Mouse (Mus musculus): ENCODE data around the gene Sytl1. TPM values are rescaled to one million over a fixed set of nuclear protein-coding genes. Genes with fewer than 3 reads are reported as not detected.
A peak's percentile ranks its signal among the peaks of the same experiment; 100 is the strongest.

The Sytl1 gene
- polyA plus RNA-seq, 1 experiment, result 45.2 TPM

DNA sequence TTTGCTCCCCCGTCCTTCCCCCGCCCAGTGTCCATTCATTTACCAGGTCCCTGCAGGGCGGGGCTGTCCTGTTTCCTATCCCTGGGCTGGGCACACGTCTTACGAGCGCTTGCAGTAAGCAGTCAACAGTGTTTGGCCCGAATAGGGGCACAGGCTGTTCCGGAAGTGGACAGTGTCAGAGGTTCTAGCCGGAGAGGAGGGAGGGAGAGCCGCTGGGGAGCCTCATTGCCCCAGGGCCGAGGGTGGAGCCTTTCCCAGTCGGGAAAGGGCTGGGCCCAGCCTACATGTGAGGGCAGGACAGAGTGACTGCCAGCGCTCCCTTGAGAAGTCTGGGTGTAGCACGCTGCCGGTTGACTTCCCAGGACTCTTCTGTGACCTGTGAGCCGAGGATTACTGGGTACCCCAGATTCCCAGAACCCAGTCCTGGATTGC, 22.4 kb downstream of the Sytl1 start, which contains the start of gene Map3k6:
TSS of gene Map3k6 (plus strand) at position 329 of the 432 bp plus-strand sequence.
- TF ChIP-seq CTCF (IDR thresholded peaks at IDR 0.05; ENCODE audit: borderline replicate concordance, control insufficient read depth, extremely low read depth, insufficient read depth, low read length, poor library complexity) (no peak), POLR2A (IDR thresholded peaks at IDR 0.05; ENCODE audit: control insufficient read depth, extremely low read depth, insufficient read depth, low read length, poor library complexity) (no peak)
- H3K27me3 ChIP-seq (ENCODE audit: control insufficient read depth, insufficient read depth, low read length), result no peaks in the 10 kb centered on the region
- H3K4me3 ChIP-seq (ENCODE audit: control insufficient read depth, insufficient read depth, low read length), result peak within 1 kb of the TSS; percentile 70
- WGBS, result 21% methylated on average over 16 of the region's 16 CpGs
- no peaks in the 10 kb centered on the region for H3K36me3 ChIP-seq (ENCODE audit: control insufficient read depth, insufficient read depth, low read length)
- H3K27ac ChIP-seq (ENCODE audit: control insufficient read depth, insufficient read depth, low read length), result no peak within 1 kb of the TSS
- H3K4me1 ChIP-seq (replicated peaks; ENCODE audit: control insufficient read depth, insufficient read depth, low read length), result peaks cover 32% of the 10 kb centered on the region
- no peak for DNase-seq

DNA sequence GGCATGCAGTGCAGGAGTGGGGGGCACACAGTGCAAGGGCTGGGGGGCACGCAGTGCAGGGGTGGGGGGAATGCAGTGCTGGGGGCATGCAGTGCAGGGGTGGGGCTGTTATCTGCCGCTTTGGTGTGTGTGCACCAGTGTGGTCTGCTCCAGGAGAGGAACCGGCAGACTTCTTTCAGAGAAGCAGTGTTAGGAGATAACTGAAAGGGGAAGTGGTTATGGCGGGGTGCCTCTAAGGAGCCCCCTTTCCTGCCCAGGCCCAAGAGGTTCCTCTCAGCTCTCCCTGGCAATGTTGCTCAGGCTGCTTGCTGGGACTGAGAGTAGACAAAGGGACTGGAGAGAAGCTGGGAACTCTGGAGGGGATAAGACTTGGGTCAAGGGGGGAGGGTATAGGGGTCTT, 25.0 kb downstream of the Sytl1 start:
- TF ChIP-seq CTCF (IDR thresholded peaks at IDR 0.05; ENCODE audit: borderline replicate concordance, control insufficient read depth, extremely low read depth, insufficient read depth, low read length, poor library complexity), result no peak
- no peak for TF ChIP-seq POLR2A (IDR thresholded peaks at IDR 0.05; ENCODE audit: control insufficient read depth, extremely low read depth, insufficient read depth, low read length, poor library complexity)
- Histone ChIP-seq H3K27ac (ENCODE audit: control insufficient read depth, insufficient read depth, low read length) (peak overlapping the region; percentile 64; the same call in 1 of the 2 replicates), H3K36me3 (ENCODE audit: control insufficient read depth, insufficient read depth, low read length) (no peaks in the 10 kb centered on the region), H3K4me3 (ENCODE audit: control insufficient read depth, insufficient read depth, low read length) (no peak overlapping the region), H3K27me3 (ENCODE audit: control insufficient read depth, insufficient read depth, low read length) (no peaks in the 10 kb centered on the region), H3K4me1 (replicated peaks; ENCODE audit: control insufficient read depth, insufficient read depth, low read length) (peaks cover 22% of the 10 kb centered on the region)
- 9% methylated on average over 4 of the region's 4 CpGs for WGBS
- peak; percentile 61 for DNase-seq

DNA sequence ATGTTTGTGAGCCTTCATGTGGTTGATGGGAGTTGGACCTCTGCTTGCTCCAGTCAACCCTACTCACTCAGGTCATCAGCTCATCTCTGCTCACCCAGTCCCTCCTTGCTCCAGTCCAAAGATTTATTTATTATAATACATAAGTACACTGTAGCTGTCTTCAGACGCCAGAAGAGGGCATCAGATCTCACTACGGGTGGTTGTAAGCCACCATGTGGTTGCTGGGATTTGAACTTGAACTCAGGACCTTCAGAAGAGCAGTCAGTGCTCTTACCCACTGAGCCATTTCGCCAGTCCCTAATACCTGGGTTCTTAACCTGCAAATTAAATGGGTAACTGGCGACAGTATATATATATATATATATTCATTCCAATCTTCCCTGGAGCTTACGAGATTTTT, 27.5 kb downstream of the Sytl1 start:
- WGBS, result 91% methylated on average over 5 of the region's 5 CpGs

DNA sequence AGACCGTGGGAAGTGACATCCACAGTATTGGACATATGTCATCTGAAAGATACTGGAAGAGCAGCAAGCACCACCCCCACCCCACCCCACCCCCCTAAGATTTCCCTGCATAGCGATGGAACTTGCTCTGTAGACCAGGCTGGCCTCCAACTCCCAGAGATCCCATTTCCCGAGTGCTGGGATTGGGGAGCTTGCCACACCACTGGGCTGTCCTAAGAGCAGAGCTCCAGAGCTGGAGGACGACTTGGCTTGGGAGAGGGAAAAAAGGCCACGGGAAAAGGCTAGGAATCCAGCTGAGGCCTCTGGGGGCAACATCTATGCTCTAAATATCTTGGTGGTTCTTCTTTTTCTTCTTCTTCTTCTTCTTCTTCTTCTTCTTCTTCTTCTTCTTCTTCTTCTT, 28.1 kb downstream of the Sytl1 start:
- no peak overlapping the region for H3K27ac ChIP-seq (ENCODE audit: control insufficient read depth, insufficient read depth, low read length)
- H3K27me3 ChIP-seq (ENCODE audit: control insufficient read depth, insufficient read depth, low read length), result no peaks in the 10 kb centered on the region
- no peak for DNase-seq
- 85% methylated on average over 5 of the region's 5 CpGs for WGBS
- no peak overlapping the region for H3K4me3 ChIP-seq (ENCODE audit: control insufficient read depth, insufficient read depth, low read length)
- no peak for TF ChIP-seq POLR2A (IDR thresholded peaks at IDR 0.05; ENCODE audit: control insufficient read depth, extremely low read depth, insufficient read depth, low read length, poor library complexity)
- TF ChIP-seq CTCF (IDR thresholded peaks at IDR 0.05; ENCODE audit: borderline replicate concordance, control insufficient read depth, extremely low read depth, insufficient read depth, low read length, poor library complexity), result no peak
- peaks cover 11% of the 10 kb centered on the region for H3K4me1 ChIP-seq (replicated peaks; ENCODE audit: control insufficient read depth, insufficient read depth, low read length)
- no peaks in the 10 kb centered on the region for H3K36me3 ChIP-seq (ENCODE audit: control insufficient read depth, insufficient read depth, low read length)

More for the DNA sequence above, 27.5 kb downstream of the Sytl1 start:
- Histone ChIP-seq H3K4me1 (replicated peaks; ENCODE audit: control insufficient read depth, insufficient read depth, low read length) (peaks cover 14% of the 10 kb centered on the region), H3K4me3 (ENCODE audit: control insufficient read depth, insufficient read depth, low read length) (no peak overlapping the region), H3K36me3 (ENCODE audit: control insufficient read depth, insufficient read depth, low read length) (no peaks in the 10 kb centered on the region), H3K27ac (ENCODE audit: control insufficient read depth, insufficient read depth, low read length) (no peak overlapping the region), H3K27me3 (ENCODE audit: control insufficient read depth, insufficient read depth, low read length) (no peaks in the 10 kb centered on the region)
- no peak for TF ChIP-seq POLR2A (IDR thresholded peaks at IDR 0.05; ENCODE audit: control insufficient read depth, extremely low read depth, insufficient read depth, low read length, poor library complexity)
- no peak for TF ChIP-seq CTCF (IDR thresholded peaks at IDR 0.05; ENCODE audit: borderline replicate concordance, control insufficient read depth, extremely low read depth, insufficient read depth, low read length, poor library complexity)
- no peak for DNase-seq

DNA sequence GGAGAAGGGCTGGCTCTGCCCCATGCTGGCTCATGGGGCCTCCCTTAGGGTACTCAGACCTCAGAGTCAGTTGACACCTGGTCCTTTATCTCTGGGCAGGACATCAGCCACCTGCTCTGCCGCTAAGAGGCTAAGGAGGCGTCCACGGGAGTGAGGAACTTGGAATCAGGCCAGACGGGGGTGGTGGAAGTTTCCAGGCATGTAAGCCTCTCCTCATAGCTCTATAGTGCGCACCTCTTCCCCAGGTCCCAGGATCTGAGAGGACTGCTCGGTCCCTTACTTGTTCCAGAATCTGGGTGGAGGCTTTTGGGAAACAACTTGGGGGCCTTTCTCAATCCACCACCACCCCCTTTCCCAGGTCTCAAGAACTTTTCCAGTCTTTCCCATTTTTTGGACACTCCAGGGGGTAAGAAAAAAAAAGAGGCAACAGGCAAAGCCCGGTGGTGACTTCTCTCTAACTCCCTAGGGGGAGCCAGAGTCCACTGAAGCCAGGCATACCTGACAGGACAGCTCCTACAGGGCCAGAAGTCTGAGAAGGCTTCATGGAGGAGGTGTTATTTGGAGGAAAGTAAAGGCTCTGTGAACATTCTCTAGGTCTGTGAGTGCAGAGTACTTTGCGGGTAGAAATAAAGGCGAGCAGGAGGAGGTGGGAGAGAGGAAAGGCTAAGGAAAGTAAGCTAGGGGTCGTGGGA, 29.5 kb downstream of the Sytl1 start:
- Histone ChIP-seq H3K4me1 (replicated peaks; ENCODE audit: control insufficient read depth, insufficient read depth, low read length) (peaks cover 8% of the 10 kb centered on the region), H3K27ac (ENCODE audit: control insufficient read depth, insufficient read depth, low read length) (no peak overlapping the region), H3K4me3 (ENCODE audit: control insufficient read depth, insufficient read depth, low read length) (no peak overlapping the region), H3K27me3 (ENCODE audit: control insufficient read depth, insufficient read depth, low read length) (no peaks in the 10 kb centered on the region), H3K36me3 (ENCODE audit: control insufficient read depth, insufficient read depth, low read length) (no peaks in the 10 kb centered on the region)
- WGBS, result 51% methylated on average over 10 of the region's 10 CpGs
- TF ChIP-seq CTCF (IDR thresholded peaks at IDR 0.05; ENCODE audit: borderline replicate concordance, control insufficient read depth, extremely low read depth, insufficient read depth, low read length, poor library complexity), result no peak
- no peak for TF ChIP-seq POLR2A (IDR thresholded peaks at IDR 0.05; ENCODE audit: control insufficient read depth, extremely low read depth, insufficient read depth, low read length, poor library complexity)
- peak; percentile 68 for DNase-seq

DNA sequence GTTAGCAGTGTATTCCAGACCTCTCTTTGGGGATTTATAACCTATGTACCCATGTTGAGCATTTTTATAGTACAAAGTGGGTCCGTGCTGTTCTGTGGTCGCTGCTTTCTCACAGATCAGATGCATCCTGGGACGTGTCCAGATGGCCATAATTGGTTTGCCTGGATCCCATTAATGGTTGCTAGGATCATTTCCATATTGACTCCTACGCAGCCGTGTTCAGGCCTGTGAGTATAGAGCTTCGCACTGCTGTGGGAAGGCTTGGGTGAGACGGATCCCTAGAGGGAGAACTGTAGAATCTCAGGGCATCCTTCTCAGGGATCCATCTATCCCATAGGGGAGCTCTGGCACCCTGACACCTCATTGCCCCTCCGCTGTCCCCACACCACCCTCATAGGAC, 33.3 kb downstream of the Sytl1 start:
- Histone ChIP-seq H3K27me3 (ENCODE audit: control insufficient read depth, insufficient read depth, low read length) (no peaks in the 10 kb centered on the region), H3K4me1 (replicated peaks; ENCODE audit: control insufficient read depth, insufficient read depth, low read length) (no peaks in the 10 kb centered on the region), H3K36me3 (ENCODE audit: control insufficient read depth, insufficient read depth, low read length) (no peaks in the 10 kb centered on the region), H3K27ac (ENCODE audit: control insufficient read depth, insufficient read depth, low read length) (no peak overlapping the region), H3K4me3 (ENCODE audit: control insufficient read depth, insufficient read depth, low read length) (no peak overlapping the region)
- TF ChIP-seq CTCF (IDR thresholded peaks at IDR 0.05; ENCODE audit: borderline replicate concordance, control insufficient read depth, extremely low read depth, insufficient read depth, low read length, poor library complexity), result no peak
- no peak for TF ChIP-seq POLR2A (IDR thresholded peaks at IDR 0.05; ENCODE audit: control insufficient read depth, extremely low read depth, insufficient read depth, low read length, poor library complexity)
- 96% methylated on average over 8 of the region's 8 CpGs for WGBS
- no peak for DNase-seq

All from thymus, adult 2 months (tissue).